Mouse (Mus musculus) frontal cortex, postnatal 10 days (tissue): ENCODE measurements around the gene Por.
A peak's percentile ranks its signal among the peaks of the same experiment; 100 is the strongest.

Experiments used
- DNase-seq, 2 experiments: peaks; one replicate each; pipeline ENCODE4 v3.0.0; 2022; ENCODE audit warnings: low spot score in 2 of 2, mixed read lengths in 1 of 2

Gene Por

DNA sequence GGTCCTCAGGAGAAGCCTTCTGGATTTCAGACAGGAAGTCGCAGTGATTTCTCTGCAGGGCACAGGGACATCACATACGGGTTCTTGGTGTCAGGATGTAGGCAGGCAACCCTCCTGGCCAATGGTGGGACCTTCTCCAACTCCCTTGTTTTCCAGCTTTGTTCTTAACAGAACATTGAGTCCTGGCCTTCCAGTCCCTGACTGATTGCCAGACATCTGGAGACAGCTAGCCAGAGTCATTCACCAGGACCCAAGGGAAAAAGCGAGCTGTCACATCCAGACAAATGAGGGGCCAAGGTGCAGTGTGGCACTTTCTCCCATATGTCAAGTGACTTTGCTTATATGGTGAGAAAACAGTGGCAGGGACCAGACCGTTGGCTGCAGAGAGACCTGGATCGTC lies 13.8 kb upstream of the Por start:
- DNase-seq, result no peak

DNA sequence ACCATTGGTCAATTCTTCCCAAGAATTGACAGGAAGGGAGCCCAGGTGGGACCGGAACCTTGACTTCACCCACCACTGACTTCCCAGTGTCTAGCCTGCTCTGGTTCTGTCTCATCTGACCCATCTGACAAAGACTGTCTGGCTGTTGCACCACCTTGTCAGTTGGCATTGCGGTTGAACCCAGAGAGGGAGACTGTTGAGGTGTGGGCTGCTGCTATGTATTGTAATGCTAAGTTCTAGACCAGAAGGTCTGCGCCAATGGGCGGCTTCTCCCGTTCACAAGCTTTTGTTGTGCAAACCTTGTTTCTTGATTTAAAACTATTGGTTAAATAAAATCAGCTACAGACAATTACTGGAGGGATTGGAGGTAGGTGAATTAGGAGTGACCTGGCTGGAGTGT lies 12.7 kb upstream of the Por start:
- DNase-seq, result no peak

DNA sequence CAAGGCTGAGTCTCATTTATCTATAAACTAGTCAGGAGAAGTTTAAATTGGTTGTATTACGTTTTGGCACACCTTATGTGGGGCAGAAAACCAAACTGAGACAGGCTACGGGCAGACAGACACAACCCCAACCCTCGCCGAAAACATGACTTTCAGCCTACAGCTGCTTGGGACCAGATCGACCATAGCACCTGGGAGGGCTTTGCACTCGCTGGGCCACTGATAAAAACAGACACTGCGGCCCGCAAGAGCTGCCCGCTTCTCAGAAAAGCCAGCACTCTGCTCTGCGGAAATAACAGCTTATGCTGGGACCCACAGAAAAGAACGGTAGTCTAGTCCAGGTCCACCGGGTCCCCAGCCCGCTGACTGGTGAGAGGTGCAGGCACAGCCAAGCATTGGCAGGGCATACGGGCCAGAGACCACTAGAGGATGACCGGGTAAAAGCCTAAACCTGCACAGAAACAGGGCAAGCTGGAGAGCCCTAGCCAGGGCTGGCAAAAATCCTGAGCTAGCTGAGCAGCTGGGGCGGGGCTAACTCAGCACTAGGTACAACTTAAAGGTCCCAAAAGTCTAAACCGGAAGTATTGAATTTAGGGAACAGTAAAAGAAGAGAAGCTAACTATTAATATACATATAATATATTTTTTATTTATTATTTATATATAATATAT lies 12.0 kb upstream of the Por start:
- no peak for DNase-seq

DNA sequence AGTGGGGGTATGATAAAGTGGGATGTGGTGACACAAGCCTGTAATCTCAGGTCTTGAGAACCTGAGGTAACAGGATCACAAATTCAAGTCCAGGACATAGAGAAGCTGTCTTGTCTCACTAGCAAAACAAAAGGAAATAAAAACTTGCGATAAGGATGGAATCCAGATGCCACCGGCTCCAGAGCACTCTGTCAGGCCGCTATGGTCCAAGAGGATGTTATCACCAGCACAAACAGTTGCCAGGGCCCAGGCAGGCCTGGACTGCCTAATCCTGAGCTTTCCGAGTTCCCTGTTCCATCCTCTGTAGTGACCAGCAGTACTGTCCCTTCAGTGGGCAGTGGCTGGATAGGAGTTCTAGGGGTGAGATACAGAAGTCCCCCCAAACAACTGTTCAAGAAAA lies 9.9 kb upstream of the Por start:
- no peak for DNase-seq

DNA sequence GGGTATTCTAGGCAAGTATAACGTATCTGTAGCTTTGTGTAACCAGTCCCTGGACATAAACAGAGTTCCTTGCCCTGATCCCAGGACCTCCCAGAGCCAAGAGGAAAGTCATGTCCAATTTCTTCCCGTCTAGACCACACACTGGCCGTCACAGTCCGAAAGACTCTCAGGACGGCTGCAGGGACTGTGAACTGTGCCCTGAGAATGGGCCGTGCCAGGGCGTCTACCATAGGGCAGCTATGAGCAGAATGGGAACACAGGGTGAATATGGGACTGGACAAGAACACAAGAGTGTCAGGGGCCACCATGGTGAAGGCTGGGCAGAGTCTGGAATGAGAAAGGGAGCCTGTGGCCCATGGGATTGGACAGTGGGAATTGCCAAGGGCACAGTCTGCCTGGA lies 9.3 kb upstream of the Por start:
- DNase-seq, result no peak

DNA sequence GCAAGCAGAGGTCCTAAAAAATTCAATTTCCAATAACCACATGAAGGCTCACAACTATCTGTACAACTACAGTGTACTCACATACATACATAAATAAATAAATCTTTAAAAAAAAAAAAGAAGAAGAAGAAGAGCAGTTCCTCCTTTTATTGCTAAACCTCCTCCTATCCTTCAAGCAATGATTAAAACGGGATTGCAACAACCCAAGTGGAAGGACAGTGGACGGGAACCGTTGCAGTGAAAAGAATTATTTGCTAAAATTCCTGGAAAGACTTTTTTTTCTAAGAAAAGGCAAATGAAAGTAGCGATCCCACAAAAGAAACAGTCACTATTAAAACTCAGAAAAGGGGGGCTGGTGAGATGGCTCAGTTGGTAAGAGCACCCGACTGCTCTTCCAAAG lies 2.9 kb upstream of the Por start:
- DNase-seq, result no peak

DNA sequence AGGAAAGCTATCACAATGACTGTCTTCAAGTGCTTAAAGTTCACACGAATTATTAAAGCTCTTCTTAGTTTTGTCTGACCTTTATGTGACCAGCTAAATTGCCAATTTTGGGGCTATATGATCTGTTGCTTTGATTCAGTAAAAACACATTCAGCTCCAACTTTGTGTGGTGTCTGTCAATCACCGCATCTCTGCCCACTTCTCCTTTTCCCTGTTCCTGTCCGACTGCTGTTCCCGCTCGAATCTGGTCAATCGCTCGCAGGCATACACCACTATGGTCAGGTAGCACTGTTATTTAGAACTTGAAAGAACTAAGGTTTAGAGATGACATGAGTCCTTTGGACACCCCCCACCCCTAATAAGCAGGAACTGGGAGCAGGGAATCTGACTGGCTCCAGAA lies 1.8 kb upstream of the Por start:
- no peak for DNase-seq

DNA sequence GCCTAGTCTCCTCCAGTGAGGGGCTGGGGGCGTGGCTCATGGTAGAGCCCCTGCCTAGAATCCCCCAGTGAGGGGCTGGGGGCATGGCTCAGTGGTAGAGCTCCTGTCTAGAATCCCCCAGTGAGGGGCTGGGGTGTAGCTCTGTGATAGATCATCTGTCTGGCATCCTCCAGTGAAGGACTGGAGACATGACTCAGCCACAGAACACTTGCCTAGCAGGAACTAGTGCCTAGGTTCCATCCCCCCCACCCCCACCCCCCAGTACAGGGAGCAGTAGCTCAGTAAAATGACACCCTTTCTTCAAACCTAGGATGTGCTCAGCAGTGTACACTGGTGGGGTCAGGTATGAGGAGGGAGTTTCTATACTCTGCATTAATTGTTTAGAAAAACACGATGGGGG lies 1.0 kb downstream of the Por start:
- DNase-seq, result no peak

DNA sequence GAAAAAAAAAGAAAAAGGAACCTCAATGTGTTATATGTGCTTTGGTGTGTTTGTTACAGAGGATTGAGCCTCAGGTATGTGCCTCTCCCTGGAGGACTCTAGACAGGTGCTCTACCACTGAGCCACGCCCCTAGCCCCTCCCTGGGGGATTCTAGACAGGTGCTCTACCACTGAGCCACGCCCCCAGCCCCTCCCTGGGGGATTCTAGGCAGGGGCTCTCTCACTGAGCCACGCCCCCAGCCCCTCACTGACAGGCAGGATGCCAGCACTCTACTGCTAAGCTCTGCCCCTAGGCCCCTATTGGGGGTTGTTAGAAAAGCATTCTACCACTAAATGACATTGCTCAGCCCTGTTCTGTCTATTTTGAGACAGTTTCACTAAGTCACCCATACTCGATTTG lies 2.7 kb downstream of the Por start:
- no peak for DNase-seq

DNA sequence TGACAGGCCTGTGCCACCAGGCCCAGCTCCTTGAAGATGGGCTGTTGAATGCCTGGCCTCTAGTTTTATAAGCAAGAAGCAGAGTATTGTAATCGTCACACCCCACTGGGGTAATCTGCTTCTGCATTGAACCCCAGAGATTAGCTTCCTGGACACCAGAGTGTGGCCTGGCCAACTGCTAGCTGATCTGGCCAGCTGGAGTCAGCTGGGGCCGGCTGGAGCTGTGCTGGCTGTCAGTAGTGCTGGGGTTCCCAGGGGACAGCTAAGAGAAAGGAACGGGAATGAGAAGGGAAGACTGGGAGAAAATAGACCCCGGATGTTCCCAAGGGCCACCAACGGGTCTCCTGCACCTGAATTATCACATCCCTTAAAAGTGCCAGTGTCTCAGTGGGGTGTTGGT lies 3.1 kb downstream of the Por start:
- DNase-seq, result no peak

DNA sequence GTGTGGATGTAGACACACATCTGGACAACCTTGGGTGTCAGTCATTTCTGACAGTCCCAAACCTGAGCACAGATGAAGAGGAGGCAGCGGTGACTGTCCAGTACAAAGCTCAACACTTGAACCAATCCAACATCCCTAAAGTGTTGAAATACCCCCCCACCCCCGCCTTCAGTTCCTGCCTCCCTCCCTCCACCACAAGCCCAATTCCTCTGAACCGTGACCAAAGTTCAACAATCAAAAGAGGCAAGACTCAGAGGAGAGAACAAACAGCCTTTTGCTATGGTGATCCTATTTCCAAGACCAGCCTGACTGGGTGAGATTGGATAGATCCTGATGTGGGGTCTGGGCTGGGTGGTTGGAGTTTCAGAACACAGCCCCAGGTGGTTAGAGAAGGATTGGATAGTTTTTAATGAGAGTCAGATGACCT lies 4.5 kb downstream of the Por start:
- no peak for DNase-seq

DNA sequence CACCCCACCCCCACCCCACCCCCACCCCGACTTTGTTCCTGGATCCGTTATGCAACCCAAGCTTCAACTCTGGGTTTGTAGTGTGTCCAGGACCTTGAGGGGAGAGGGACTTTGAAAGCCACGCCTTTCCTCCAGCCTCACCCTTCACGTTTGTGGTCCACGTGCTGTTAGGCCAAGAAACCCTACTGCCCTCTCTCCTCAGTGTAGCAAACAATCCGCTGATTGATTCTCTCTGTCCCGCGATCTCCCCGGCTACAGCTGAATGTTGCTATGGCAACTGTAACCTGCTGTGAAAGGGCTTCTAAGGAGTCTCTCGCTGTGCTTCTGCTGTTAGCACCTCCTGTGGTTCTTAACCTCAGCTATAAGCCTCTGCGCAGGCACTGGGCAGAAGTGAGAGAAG lies 5.0 kb downstream of the Por start:
- peak; percentile 67 to 73 for DNase-seq

DNA sequence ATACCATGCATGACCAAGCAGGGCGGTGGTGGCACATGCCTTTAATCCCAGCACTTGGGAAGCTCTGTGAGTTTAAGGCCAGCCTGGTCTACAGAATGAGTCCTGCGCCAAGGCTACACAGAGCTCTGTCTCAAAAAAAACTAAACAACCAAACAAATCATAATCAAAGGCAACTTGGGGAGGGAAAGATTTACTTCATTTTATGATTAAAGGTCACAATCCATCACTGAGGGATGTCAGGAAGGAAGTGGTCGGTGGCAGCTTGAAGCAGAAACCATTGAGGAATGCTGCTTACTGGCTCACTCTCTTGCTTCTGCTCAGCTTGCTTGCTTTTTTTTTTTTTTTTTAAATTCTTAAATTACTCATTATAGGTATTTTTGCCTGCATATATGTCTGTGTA lies 6.9 kb downstream of the Por start:
- no peak for DNase-seq

DNA sequence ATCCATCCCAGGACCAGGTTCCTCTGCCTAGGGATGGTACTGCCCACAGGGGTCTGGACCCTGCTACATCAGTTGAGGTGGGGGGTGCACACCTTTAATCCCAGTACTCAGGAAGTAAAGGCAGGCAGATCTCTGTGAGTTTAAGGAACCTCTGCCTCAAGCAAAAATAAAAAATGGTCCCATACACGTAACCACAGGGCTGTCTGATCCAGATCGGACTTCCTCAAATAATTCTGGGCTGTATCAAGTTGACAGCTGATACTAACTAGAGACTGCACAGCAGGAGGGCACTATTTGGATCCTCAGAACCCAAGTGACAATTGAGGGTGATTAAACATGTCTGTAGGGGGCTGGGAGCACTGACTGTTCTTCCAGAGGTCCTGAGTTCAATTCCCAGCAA lies 7.4 kb downstream of the Por start:
- DNase-seq, result no peak

DNA sequence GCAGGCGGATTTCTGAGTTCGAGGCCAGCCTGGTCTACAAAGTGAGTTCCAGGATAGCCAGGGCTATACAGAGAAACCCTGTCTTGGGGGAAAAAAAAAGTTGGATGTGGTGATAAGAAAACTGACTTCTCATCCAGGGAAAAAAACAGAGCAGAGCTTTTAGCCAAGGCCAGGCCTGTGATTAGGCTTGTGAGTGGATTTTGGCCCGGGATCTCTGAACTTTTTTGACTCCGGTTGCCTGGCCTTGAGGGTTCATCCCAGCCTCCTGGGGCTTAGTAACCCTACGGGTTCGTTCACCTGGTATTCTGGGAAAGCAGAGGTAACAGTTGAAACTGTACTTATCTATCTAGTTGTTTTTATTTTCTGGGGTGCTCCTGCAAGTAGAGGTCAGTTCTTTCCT lies 8.6 kb downstream of the Por start:
- DNase-seq, result no peak

DNA sequence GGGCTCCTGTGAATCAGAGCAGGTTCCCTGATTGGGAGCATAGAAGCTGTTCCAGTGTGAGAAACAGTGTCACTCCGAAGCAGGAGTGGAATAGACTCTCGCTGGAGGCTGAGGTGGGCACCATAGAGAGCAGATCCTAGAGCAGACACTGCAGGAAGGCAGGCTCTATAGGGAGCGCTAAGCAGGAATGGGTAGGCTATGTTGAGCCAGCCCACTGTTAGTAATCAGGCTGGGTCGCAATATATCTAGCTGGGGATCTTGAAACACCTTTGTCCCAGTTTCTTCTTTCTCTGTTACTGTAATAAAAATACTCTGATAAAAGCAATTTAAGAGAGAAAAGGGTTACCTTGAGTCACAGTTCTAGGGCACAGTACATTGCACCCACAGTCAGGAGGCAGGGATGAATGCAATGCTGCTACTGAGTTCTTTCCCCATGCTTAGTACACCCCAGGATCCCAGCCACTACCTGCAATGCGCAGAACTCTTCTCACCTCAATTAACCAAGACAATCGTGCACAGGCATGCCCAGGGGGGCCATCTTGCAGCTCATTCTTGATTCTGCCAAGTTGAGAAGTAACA lies 11.2 kb downstream of the Por start:
- no peak for DNase-seq

DNA sequence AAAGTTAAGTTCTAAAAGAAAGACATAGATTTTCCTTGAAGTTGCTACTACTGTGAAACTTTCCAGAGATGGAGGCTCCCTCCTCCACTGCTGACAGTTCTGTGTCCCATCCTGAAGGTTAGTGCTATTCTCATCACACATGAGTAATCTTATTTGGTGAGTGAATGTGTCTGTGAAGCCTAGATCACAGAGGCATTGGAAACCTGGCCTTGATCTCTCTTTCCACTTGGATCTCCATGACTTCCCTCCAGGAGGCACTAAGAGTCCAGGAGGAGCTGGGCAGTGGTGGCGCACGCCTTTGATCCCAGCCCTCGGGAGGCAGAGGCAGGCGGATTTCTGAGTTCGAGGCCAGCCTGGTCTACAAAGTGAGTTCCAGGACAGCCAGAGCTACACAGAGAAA lies 12.2 kb downstream of the Por start:
- DNase-seq, result no peak

DNA sequence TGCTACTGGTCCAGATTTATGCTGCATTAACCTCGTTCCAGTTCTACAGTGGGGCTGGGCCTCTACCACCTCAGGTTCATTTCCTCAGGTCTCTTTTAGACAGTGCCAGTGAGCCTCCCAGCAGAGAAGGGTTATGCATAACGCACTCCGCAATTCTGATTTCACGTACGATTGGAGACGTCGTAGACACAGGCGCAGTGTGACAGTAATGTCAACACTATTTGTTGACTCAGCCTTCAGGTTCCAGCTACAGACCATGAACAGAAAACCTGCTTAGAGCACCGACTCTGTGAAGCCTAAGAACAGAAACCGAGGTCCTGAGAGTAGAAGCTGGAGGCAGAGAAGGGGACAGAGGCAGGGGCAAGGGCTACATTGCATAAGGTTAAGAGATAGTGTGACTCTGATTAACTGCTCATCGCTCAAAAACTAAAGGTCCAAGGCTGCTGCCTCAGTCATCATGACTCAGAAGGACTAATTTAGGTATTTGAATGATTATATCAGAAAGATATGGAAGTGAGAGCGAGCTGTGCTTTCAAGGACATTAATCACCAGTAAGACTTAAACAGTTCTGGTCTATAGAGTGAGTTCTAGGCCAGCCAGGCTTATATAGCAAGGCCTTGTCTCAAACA lies 13.2 kb downstream of the Por start:
- no peak for DNase-seq

DNA sequence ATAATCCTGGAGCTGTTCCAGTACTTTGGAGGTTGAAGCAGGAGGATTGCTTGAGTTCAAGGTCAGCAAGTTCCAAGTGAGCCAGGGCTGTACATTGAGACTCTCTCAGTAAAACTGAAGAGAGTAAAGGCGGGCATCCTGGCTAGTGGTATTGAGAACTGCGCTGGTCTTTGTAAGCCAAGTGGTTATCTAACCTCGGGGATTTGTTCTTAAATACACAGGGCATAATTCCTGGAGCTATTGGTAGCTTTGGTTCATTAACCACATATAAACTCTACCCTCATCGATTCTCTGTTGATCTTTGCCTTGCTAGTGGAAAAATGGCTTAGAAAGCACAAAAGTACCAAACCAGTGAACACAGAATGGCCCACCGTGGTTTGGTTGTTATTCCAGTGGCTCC lies 20.6 kb downstream of the Por start:
- no peak for DNase-seq

DNA sequence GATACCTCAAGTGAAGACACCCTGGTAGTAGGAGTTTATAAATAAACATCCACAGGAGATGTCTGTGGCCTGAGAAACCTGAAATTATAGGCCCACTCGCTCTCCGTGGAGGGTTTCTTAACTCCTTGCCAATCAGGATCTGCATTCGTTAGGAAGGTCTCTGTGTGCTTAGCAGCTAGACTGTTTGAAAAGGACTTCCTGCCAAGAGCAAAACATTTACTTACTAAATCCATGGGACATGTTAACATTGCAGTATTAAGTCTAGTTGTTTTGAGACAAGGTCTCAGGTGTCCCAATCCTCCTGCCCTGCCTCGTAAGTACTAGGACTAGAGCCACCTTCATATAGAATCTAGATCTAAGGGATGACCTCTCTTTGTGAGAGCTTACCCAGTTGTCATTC lies 21.4 kb downstream of the Por start:
- no peak for DNase-seq

DNA sequence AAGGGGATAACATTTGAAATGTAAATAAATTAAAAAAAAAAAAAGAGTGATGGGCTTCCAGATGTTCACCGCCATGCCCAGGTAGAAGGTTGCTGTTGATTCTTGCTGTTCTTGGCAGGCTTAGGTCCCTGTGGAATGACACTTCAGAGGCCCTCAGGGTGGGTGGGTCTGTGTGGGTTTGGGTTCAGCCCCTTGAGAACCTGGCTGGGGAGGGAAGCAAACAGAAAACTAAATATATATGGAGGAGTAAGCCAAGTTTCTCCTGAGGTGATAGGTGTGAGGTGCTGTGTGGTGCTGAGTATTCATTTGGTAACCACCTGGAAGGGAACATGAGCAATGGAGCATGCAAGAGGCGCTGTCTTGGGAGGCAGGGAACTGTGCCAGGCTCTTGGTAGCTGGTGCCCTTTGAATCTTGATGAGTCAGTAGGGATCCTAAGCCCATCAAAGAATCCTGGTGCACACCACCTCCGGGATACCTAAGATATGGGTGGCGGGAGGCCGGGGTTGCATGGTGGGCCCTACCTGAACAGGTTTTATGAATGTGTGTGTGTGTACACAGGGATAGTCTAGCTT lies 23.5 kb downstream of the Por start:
- DNase-seq, result no peak

DNA sequence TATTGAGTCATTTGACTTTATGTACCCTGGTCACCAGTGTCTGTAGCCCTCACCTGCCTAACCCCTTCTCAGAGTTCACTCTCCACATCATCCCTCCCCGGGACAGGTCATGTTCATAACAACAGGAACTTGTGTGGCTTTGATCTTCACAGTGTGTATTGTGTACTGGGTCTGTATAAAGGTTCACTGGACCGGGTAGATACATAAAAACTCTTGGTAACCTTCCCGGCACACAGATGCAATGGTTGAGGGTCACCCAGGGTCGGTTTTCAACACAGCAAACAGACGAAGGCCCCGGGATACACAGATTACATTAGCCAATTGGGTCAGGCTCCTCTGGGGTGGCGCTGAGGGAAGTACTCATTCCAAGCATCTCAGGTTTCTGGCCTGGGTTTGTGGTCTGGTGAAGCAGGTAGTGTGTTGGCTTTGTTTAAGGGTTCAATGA lies 25.5 kb downstream of the Por start:
- no peak for DNase-seq

DNA sequence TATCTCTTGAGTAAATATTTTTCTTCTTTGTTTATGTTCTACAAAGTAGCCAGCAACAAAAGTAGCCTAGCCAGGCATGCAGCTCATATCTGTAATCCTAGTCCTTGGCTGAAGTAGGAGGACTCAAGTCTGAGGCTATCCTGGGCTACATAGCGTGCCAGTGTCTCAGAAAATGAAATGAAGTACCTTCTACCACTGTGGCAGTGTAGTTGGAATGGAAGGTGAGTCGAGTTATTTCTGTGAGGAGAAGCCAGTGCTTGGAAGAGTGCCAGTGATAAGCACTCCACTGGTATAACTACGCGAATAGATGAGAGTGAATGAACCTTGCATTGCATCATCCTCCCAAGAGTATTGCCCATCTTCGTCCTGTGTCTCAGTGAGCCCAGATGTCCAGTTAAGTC lies 27.9 kb downstream of the Por start:
- no peak for DNase-seq
